Mouse (Mus musculus) liver, embryonic 16.5 days (tissue): Measurements from ENCODE around the gene Sec24b. TPM values are rescaled to one million over a fixed set of nuclear protein-coding genes. Genes with fewer than 3 reads are reported as not detected.

Experiments
- ATAC-seq: fragments of 200-750 bp; cut with Nextera tagmentation; 2 replicates; pipeline ENCODE4 v1.8.0; 2017; ENCODE audit warnings: low read depth, mild to moderate bottlenecking, moderate number of reproducible peaks, moderate library complexity
- H3K27ac ChIP-seq: fragments of 300-500 bp; sonication (generic); 2 replicates; pipeline ENCODE4 v1.5.1; 2014; ENCODE audit warnings: mild to moderate bottlenecking, low read length
- H3K27me3 ChIP-seq: fragments of 300-500 bp; sonication (generic); 2 replicates; pipeline ENCODE4 v1.6.1; 2014; ENCODE audit warnings: low read depth, low read length, mixed read lengths; ENCODE audit not compliant: control insufficient read depth, insufficient read depth
- H3K36me3 ChIP-seq: fragments of 300-500 bp; sonication (generic); 2 replicates; pipeline ENCODE4 v1.6.1; 2014; ENCODE audit warnings: mild to moderate bottlenecking; ENCODE audit not compliant: control insufficient read depth, insufficient read depth
- H3K4me1 ChIP-seq: fragments of 300-500 bp; sonication (generic); 2 replicates; pipeline ENCODE4 v1.6.1; 2014; ENCODE audit warnings: low read depth, low read length, mixed read lengths; ENCODE audit not compliant: control insufficient read depth
- H3K4me2 ChIP-seq: fragments of 300-500 bp; sonication (generic); 2 replicates; pipeline ENCODE4 v1.6.1; 2014; ENCODE audit warnings: low read depth, low read length, mixed read lengths
- H3K4me3 ChIP-seq: fragments of 300-500 bp; sonication (generic); 2 replicates; pipeline ENCODE4 v1.5.1; 2014; ENCODE audit warnings: low read depth, mild to moderate bottlenecking, low read length
- H3K9ac ChIP-seq: fragments of 300-500 bp; sonication (generic); 2 replicates; pipeline ENCODE4 v1.6.1; 2014; ENCODE audit warnings: low read depth, low read length
- H3K9me3 ChIP-seq: fragments of 300-500 bp; sonication (generic); replicated peaks from 2 replicates; pipeline ENCODE4 v1.6.1; 2016; ENCODE audit warnings: low read length; ENCODE audit not compliant: control insufficient read depth
- WGBS: fragments of 180-500 bp; shearing (Covaris S2); extraction: QIAGEN DNeasy Blood & Tissue Kit; methylation state at CpG from one replicate; pipeline ENCODE4 v1.1.7; 2014; ENCODE audit not compliant: insufficient replicate concordance; 5-methylcytosine and 5-hydroxymethylcytosine counted together
- polyA plus RNA-seq: library from polyadenylated mRNA; unstranded; fragments of >200 nt; fragmentation: Nextera tagmentation; extraction: Ambion mirVana; gene quantifications from 2 replicates; pipeline ENCODE4 v1.2.1, GENCODE M21; 2015

The Sec24b gene
- polyA plus RNA-seq, 1 experiment from 2014 or later: 10.3 TPM

- WGBS: 39% methylated on average over 2 of the region's 2 CpGs
- no peak overlapping the region for H3K9ac ChIP-seq
- no peak overlapping the region for H3K4me3 ChIP-seq
Measured at GRCm38 (mm10) chr3:130083312-130083711, 22.0 kb upstream of the Sec24b start.

DNA sequence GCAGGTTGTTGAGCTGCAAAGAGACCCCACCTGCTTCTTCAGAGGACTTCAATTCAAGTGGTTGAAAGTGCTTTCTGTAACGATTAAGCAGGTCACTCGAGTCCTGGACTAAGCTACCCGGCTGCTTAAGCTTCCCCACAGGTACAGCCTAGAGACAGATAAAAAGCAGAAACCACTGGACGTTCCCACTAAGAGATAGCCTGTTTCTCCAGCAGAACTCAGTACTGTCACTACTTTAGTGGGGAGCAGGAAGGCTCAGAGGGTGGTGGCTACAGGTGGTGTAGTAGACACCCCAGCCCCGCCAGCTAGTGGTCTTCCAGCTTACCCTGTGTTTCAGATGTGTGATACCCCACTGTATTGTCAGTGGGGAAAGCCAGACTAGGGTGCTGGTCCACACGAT is 19.3 kb upstream of the Sec24b start:
- 52% methylated on average over 6 of the region's 6 CpGs for WGBS
- Histone ChIP-seq H3K4me2 (no peak overlapping the region), H3K9me3 (no peaks in the 10 kb centered on the region), H3K27me3 (no peaks in the 10 kb centered on the region), H3K9ac (no peak overlapping the region), H3K27ac (no peak overlapping the region), H3K4me3 (no peak overlapping the region), H3K4me1 (no peaks in the 10 kb centered on the region), H3K36me3 (no peaks in the 10 kb centered on the region)
- ATAC-seq: no peak

More at GRCm38 (mm10) chr3:130083312-130083711, 22.0 kb upstream of the Sec24b start:
- no peaks in the 10 kb centered on the region for H3K27me3 ChIP-seq
- no peaks in the 10 kb centered on the region for H3K36me3 ChIP-seq
- H3K27ac ChIP-seq: no peak overlapping the region
- ATAC-seq: no peak
- no peak overlapping the region for H3K4me2 ChIP-seq
- H3K9me3 ChIP-seq: no peaks in the 10 kb centered on the region
- H3K4me1 ChIP-seq: no peaks in the 10 kb centered on the region

DNA sequence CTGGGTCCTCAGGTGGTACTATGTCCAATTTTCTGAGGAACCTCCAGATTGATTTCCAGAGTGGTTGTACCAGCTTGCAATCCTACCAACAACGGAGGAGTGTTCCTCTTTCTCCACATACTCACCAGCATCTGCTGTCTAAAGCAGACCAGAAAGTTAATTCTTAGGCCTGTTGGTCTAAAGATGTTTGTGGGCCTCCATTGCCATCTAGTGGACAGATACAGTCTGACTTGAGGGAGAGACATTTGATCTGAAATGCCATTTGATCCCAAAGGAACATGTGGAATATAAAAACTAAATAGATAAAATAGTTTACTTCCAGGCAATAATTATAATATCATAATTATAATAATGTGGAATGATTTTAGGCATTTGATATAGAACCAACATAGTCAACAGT is 18.4 kb upstream of the Sec24b start:
- Histone ChIP-seq H3K9ac (no peak overlapping the region), H3K27ac (no peak overlapping the region), H3K27me3 (no peaks in the 10 kb centered on the region), H3K9me3 (no peaks in the 10 kb centered on the region), H3K4me3 (no peak overlapping the region), H3K36me3 (no peaks in the 10 kb centered on the region), H3K4me2 (no peak overlapping the region), H3K4me1 (no peaks in the 10 kb centered on the region)
- no peak for ATAC-seq
- WGBS: 0% methylated on average over 1 of the region's 1 CpGs

GRCm38 (mm10) chr3:130077291-130077690 is 15.9 kb upstream of the Sec24b start:
- Histone ChIP-seq H3K4me2 (no peak overlapping the region), H3K36me3 (no peaks in the 10 kb centered on the region), H3K4me1 (no peaks in the 10 kb centered on the region; the same call in 1 of the 2 replicates), H3K4me3 (no peak overlapping the region), H3K27ac (no peak overlapping the region), H3K9me3 (no peaks in the 10 kb centered on the region), H3K9ac (no peak overlapping the region), H3K27me3 (no peaks in the 10 kb centered on the region)
- ATAC-seq: no peak
- 78% methylated on average over 9 of the region's 9 CpGs for WGBS

DNA sequence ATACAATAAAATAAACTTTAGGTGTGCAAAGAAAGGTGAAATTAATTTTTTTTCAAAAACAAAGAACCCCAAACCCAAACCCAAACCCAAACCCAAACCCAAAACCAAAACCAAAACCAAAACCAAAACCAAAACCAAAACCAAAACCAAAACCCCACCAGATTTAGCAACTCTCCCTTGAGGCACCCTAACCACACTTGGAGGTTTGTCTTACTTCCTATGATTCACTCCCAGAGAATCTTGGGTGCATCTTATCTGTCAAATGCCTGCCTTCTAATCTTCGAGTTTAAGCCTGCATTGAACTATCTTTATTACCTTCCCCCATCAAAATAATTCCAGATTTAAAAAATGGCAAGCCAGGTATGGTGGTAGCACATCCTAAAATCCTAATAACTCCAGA is 14.4 kb upstream of the Sec24b start:
- no peaks in the 10 kb centered on the region for H3K36me3 ChIP-seq
- no peak for ATAC-seq
- 21% methylated on average over 1 of the region's 1 CpGs for WGBS

DNA sequence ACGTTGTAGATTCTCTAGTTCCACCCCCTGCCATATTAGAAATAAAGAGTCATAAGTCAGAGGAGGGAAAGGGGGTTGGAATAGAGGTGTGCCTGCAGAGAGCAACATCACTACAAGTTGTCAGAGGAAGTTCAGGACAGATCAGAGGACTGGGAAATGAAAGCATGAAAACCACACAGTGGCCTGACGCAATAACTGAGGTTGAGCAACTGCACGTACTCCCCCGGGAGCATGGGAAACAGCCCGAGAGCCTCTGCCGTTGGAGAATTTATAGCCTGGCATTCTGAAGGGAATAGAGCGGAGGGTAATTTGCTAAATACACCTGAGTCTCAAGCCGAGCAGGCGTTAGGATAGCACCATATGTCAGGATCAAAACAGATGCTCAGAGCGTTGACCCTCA is 11.7 kb upstream of the Sec24b start:
- no peak overlapping the region; the same call in 1 of the 2 replicates for H3K27ac ChIP-seq
- peak; percentile 90 for ATAC-seq
- no peaks in the 10 kb centered on the region for H3K36me3 ChIP-seq
- 14% methylated on average over 10 of the region's 10 CpGs for WGBS
- H3K27me3 ChIP-seq: no peaks in the 10 kb centered on the region
- peak overlapping the region; percentile 26 for H3K4me2 ChIP-seq
- no peaks in the 10 kb centered on the region; the same call in 1 of the 2 replicates for H3K4me1 ChIP-seq
- peak overlapping the region; percentile 16; the same call in 1 of the 2 replicates for H3K4me3 ChIP-seq
- H3K9me3 ChIP-seq: no peaks in the 10 kb centered on the region
- H3K9ac ChIP-seq: no peak overlapping the region

More for the DNA sequence above, 14.4 kb upstream of the Sec24b start:
- Histone ChIP-seq H3K4me2 (no peak overlapping the region), H3K27me3 (no peaks in the 10 kb centered on the region), H3K4me3 (no peak overlapping the region), H3K9me3 (no peaks in the 10 kb centered on the region), H3K4me1 (no peaks in the 10 kb centered on the region; the same call in 1 of the 2 replicates), H3K9ac (no peak overlapping the region), H3K27ac (no peak overlapping the region)

DNA sequence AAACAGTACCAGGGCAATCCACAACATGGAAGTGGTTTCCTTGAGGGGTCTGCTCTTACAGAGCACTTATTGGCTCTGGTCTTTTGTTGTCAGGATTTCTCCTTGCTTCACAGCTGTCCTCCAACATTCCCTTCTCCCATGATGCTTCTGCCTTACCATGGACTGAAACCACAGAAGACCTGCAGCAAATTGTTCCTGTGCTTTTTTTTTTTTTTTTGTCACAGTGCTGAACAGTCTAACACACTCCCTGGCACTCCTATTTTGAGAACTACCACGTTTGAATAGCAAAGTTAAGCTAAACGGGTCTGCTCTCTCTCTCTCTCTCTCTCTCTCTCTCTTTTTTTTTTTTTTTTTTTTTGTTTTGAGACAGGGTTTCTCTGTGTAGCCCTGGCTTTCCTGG is 10.6 kb upstream of the Sec24b start:
- Histone ChIP-seq H3K4me2 (no peak overlapping the region), H3K27ac (no peak overlapping the region), H3K9me3 (no peaks in the 10 kb centered on the region), H3K9ac (no peak overlapping the region), H3K4me3 (no peak overlapping the region), H3K4me1 (no peaks in the 10 kb centered on the region; the same call in 1 of the 2 replicates), H3K27me3 (no peaks in the 10 kb centered on the region), H3K36me3 (no peaks in the 10 kb centered on the region)
- no peak for ATAC-seq
- 25% methylated on average over 2 of the region's 2 CpGs for WGBS

- H3K9me3 ChIP-seq: no peaks in the 10 kb centered on the region
Measured at GRCm38 (mm10) chr3:130060396-130061029, 840 bp downstream of the Sec24b start.

DNA sequence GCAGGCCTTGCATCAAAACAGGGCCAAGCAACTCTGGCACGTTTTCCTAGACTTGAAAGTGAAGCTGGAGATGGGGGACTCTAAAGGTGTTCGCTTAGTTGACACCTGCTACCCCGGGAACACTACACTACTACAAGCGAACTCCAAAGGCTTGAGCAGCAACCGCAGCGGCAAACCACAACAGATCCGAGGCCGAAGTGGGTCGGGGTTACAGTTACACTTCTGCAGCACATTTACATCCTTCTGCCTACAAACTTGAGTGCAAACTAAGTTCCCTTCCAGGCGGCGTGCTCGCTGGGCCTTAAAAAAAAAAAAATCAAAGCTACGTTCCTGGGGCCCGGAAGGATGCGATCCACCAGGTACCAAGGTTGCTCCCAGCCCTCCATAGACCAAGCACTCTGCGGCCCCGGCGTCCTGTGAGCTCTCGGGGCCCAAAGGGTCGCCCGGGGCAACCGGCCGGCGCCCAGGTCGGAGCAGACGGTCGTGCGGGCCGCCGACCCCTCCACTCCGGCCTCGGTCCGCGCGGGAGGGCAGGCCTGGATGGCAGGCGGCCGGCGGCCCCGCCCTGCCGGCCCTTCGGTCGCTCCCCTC is 1.5 kb downstream of the Sec24b start:
- Histone ChIP-seq H3K27ac (peak overlapping the region; percentile 90), H3K9me3 (no peaks in the 10 kb centered on the region), H3K4me3 (peak overlapping the region; percentile 84), H3K9ac (peak overlapping the region; percentile 82), H3K27me3 (no peaks in the 10 kb centered on the region), H3K36me3 (no peaks in the 10 kb centered on the region), H3K4me2 (peak overlapping the region; percentile 88), H3K4me1 (peaks cover 24% of the 10 kb centered on the region)
- no peak for ATAC-seq
- WGBS: under 1% methylated on average over 36 of the region's 42 CpGs

More at GRCm38 (mm10) chr3:130060396-130061029, 840 bp downstream of the Sec24b start:
- under 1% methylated on average over 48 of the region's 92 CpGs for WGBS
- Histone ChIP-seq H3K4me1 (peaks cover 24% of the 10 kb centered on the region), H3K27ac (peak overlapping the region; percentile 90), H3K4me2 (peak overlapping the region; percentile 88), H3K9ac (peak overlapping the region; percentile 82), H3K4me3 (peak overlapping the region; percentile 84), H3K36me3 (no peaks in the 10 kb centered on the region), H3K27me3 (no peaks in the 10 kb centered on the region)
- ATAC-seq: peak; percentile 82
